Mouse (Mus musculus) gastrocnemius, adult 18-20 months (tissue): Measurements from ENCODE around the gene Aplp1. TPM values are rescaled to one million over a fixed set of nuclear protein-coding genes. Genes with fewer than 3 reads are reported as not detected.

Experiments used
- DNase-seq: peaks from one replicate; pipeline ENCODE4 v3.0.0; 2021; ENCODE audit warnings: low spot score
- total RNA-seq, 2 experiments: library from RNA; stranded (reverse); gene quantifications; 2 replicates each; pipeline ENCODE4 v1.2.3; 2021

Aplp1 gene
- total RNA-seq, 2 experiments from 2014 or later: 0.82 to 1.4 TPM

DNA sequence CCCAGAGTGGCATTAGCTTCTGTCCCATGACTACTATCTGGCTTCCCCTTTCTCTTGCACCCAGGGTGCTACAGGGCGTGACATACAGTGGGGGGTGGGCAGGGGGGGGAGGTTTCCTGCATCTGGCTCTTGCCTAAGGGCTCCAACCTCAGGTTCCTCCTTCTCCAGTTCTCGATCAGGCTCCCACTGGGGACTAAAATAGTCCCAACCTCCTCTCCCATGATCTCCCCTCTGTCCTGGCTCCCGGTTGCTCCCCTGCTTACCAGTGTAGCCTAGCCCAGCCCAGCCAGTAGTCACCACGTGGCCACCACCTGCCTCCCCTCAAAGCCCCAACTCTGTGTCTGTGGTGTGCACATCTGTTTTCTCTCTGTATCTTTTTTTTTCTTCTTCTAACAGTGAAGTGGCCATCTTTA, 32.6 kb downstream of the Aplp1 start:
- DNase-seq: no peak

DNA sequence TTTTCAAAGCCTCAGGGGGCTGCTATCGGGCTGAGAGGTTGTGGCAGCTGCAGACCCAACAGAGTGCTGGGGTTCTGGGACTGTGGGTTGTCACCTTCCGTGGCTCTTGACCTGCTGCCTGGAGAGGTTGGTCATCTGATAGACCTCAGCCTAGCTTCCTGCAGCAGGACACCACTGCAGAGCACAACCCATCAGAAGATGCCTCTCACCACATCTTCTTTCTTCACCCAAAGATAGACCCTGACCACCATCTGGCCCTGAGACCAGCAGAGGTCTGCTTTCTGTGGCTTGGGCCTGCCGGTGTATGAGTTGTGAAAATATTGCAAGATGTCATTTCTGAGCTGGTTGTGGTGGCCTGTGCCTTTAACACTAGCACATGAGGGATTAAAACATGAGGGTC, 34.3 kb downstream of the Aplp1 start:
- DNase-seq: no peak

GRCm38 (mm10) chr7:30409789-30410188, 35.5 kb downstream of the Aplp1 start:
- DNase-seq: no peak

GRCm38 (mm10) chr7:30408639-30409038, 36.7 kb downstream of the Aplp1 start:
- no peak for DNase-seq

DNA sequence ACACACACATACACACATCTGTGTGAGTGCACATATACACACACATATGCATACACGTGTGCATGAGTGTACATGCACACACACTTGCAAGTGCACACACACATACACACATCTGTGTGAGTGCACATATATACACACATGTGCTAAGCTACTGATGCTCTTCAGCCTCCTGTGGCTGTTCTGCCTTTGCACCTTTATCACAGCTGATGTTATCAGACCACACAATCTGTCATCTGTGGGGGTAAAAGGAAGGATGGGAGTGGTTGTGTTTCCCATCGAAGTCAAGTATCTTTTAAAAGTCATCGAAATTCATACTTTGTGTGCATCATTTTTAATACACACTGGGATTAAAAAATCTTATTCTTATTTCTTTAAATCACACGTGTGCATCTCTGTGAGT, 43.0 kb downstream of the Aplp1 start:
- no peak for DNase-seq

DNA sequence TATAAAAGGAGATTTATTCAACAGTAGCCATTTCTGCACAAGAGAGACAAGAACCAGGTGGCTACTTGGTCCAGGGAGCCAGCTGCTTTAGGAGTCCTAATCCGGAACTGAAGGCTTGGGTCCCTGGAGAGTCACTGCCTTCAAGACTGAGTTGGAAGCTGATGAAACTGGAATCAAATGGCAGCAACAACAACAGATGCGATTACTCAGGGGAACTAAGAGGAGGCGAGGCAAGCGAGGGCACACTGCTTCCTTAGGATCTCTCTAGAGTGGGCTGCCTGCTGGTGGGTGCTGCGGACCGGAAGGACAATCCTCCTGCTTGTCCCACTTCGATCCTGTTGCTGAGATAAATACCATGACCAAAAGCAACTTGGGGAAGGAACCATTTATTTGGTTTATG, 45.7 kb downstream of the Aplp1 start:
- DNase-seq: no peak

DNA sequence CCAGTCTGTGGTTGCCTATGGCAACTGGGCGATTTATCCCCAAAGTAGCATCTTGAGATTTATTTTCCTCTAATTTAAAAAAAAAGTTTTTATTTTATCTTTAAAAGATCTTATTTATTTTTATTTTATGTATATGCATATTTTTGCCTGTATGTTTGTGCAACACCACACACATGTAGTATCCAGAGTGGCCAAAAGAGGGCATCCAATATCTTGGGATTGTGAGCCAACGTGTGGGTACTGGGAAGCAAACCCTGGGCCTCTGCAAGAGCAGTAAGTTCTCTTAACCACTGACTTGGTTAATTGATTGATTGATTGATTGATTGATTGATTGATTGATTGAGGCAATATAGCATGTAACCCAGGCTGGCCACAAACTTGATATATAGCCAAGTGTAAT, 50.5 kb downstream of the Aplp1 start:
- DNase-seq: no peak

GRCm38 (mm10) chr7:30394379-30394778, 51.0 kb downstream of the Aplp1 start:
- no peak for DNase-seq

DNA sequence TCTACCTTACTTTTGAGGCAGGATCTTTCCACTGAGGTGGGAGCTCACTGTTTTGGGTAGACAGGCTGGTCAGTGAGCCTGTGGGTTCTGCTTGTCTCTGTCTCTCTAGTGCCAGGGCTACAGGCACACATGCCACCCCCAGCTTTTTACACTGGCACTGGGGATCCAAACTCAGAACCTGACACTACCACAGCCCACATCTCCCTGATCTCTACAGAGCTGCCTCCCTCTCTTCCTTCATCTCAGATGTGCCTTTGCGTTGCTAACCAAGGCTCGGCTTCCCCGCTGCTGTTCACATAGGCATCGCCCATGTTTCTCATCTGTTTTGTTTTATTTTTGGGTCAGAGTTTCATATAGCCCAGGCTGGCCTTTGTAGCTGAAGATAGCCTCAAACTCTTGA, 51.7 kb downstream of the Aplp1 start:
- no peak for DNase-seq

DNA sequence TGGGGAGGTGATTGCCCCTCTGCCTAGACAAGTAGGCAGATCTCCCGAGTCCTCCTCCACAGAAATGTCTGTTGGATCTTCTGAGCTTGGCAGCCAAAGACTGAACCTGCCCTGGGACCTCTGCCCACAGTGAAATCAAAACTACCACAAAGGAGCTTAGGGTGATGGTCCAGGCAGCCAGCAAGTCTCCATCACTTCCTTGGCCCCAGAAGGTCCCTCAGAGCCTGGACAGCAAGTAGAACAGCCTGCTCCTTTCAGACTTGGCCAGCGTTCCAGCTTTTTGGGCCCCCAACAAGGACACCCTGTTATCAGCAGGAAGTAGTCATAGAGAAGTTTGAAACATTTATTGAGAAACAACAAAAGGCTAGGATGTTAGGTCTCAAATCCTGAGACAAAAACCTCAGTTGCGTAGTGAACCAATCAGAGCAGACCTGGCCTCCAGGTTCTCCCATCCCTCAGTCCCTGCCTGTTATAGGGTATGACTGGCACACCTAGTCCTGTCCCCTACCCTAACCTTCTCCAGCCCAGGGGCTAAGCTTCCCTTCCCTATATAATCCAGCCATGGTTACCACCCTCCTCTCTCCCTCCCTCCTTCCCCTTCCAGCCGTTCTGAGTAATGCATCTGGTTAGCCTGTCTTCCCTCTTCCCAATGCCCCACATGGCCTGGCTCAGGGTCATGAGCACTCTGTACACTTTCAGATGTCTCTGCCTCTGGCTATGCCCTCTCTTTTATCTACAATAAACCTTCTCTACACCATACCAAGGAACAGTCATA, 52.4 kb downstream of the Aplp1 start:
- no peak for DNase-seq

Other genes starting within 250 kb of the Aplp1 start
- gene Capns1, start 246.7 kb downstream of the Aplp1 start, total RNA-seq: 100 to 1,000 TPM; 198 to 205 TPM
- 10 to 100 TPM; 57.1 to 57.7 TPM for gene Polr2i, start 213.6 kb downstream of the Aplp1 start, total RNA-seq
- 10 to 100 TPM; 29.6 to 31.9 TPM for gene Tbcb, start 213.3 kb downstream of the Aplp1 start, total RNA-seq
- not detected for gene Ovol3, start 209.8 kb downstream of the Aplp1 start, total RNA-seq
- gene Thap8, start 165.4 kb downstream of the Aplp1 start, total RNA-seq: not detected
- 1 to 10 TPM; 2.0 to 2.2 TPM for gene Wdr62, start 165.1 kb downstream of the Aplp1 start, total RNA-seq
- gene Clip3, start 153.8 kb downstream of the Aplp1 start, total RNA-seq: 1 to 10 TPM; 3.2 to 4.3 TPM
- 10 to 100 TPM; 20.6 to 24.6 TPM for gene Alkbh6, start 136.8 kb downstream of the Aplp1 start, total RNA-seq
- 1 to 10 TPM; 2.0 to 2.1 TPM for gene Syne4, start 130.7 kb downstream of the Aplp1 start, total RNA-seq
- gene E130208F15Rik, start 123.8 kb downstream of the Aplp1 start, total RNA-seq: under 1 TPM; 0.59 TPM
- gene Sdhaf1, start 121.6 kb downstream of the Aplp1 start, total RNA-seq: 1 to 10 TPM; 6.5 to 7.6 TPM
- 1 to 10 TPM; 4.7 to 5.3 TPM for gene Lrfn3, start 82.8 kb downstream of the Aplp1 start, total RNA-seq
- gene Tyrobp, start 31.8 kb downstream of the Aplp1 start, total RNA-seq: 1 to 10 TPM; 3.3 to 6.3 TPM
- gene Hcst, start 25.7 kb downstream of the Aplp1 start, total RNA-seq: not detected
- under 1 TPM in 1 of 2 experiments, not detected in 1; 0.11 TPM for gene Nfkbid, start 23.8 kb downstream of the Aplp1 start, total RNA-seq
- not detected for gene Kirrel2, start 12.2 kb upstream of the Aplp1 start, total RNA-seq
- not detected for gene Nphs1, start 12.8 kb upstream of the Aplp1 start, total RNA-seq
- not detected for gene Prodh2, start 48.1 kb upstream of the Aplp1 start, total RNA-seq
- gene Arhgap33, start 89.5 kb upstream of the Aplp1 start, total RNA-seq: under 1 TPM; 0.27 to 0.47 TPM
- gene Hspb6, start 106.6 kb upstream of the Aplp1 start, total RNA-seq: 1,000 to 10,000 TPM; 1,641 to 2,096 TPM
- gene Proser3, start 106.8 kb upstream of the Aplp1 start, total RNA-seq: 1 to 10 TPM; 5.1 to 8.0 TPM
- gene Lin37, start 114.3 kb upstream of the Aplp1 start, total RNA-seq: 1 to 10 TPM; 8.7 to 9.0 TPM
- gene U2af1l4, start 117.8 kb upstream of the Aplp1 start, total RNA-seq: 10 to 100 TPM; 50.9 to 53.6 TPM
- gene Gm49396, start 117.8 kb upstream of the Aplp1 start, total RNA-seq: 1 to 10 TPM; 1.0 to 1.3 TPM
- gene Psenen, start 118.1 kb upstream of the Aplp1 start, total RNA-seq: 100 to 1,000 TPM; 122 to 132 TPM
- gene Igflr1, start 119.9 kb upstream of the Aplp1 start, total RNA-seq: 1 to 10 TPM in 1 of 2 experiments, under 1 TPM in 1; 0.82 to 1.4 TPM
- 10 to 100 TPM; 12.5 to 12.9 TPM for gene Kmt2b, start 143.2 kb upstream of the Aplp1 start, total RNA-seq
- gene Zbtb32, start 153.4 kb upstream of the Aplp1 start, total RNA-seq: not detected
- gene Upk1a, start 167.3 kb upstream of the Aplp1 start, total RNA-seq: not detected
- 1,000 to 10,000 TPM; 2,016 to 2,070 TPM for gene Cox6b1, start 180.6 kb upstream of the Aplp1 start, total RNA-seq
- not detected for gene Etv2, start 190.3 kb upstream of the Aplp1 start, total RNA-seq
- 10 to 100 TPM; 37.6 to 40.7 TPM for gene Rbm42, start 204.8 kb upstream of the Aplp1 start, total RNA-seq
- gene Haus5, start 219.5 kb upstream of the Aplp1 start, total RNA-seq: 1 to 10 TPM; 2.6 to 3.8 TPM
- gene Pmis2, start 226.1 kb upstream of the Aplp1 start, total RNA-seq: 1 to 10 TPM; 2.8 to 3.9 TPM